9 mouse cellular contexts compared by ENCODE assay signal in the genomic region with DNA sequence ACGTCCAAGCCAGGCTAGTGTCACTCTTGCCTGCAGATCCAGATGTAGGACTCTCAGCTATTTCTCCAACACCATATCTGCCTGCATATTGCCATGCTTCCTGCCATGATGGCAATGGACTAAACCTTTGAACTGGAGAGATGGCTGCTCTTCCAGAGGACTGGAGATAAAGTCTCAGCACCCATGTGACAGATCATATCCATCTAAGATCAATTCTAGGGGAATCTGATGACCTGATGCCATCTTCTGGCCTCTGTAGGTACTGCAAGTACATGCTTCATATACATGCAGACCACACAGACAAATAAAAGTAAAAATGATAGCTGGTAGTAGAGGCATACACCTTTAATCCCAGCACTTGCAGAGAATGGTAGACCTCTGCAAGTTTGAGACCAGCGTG. TPM values are rescaled to one million over a fixed set of nuclear protein-coding genes. Genes with fewer than 3 reads are reported as not detected.
DNase-seq lines count a peak whose midpoint lies in the region; ATAC-seq and TF ChIP-seq lines count a peak whose summit lies in the region.
"Had no signal": no experiment of that assay in that cellular context is flagged by ENCODE, and none has a peak within 500 bp of the region (broad histone marks: within the 10 kb centered on the region; RNA-seq: fewer than 3 reads in every experiment).

No protein-coding gene starts in this region.

- no peak overlapping the region for H3K9ac ChIP-seq in CH12.LX (ENCODE audit: insufficient read depth, low read depth)
- H3K9ac ChIP-seq: embryonic facial prominence, embryonic 13.5 days; neural tube, embryonic 13.5 days had no signal

- peak; percentile 86 for TF ChIP-seq RAD21 in CH12.LX (IDR thresholded peaks at IDR 0.05; ENCODE audit: low read depth, low read length)

- H3K79me2 ChIP-seq in CH12.LX (replicated peaks; ENCODE audit: control insufficient read depth, extremely low read depth, insufficient read depth, poor library complexity, severe bottlenecking) = no peaks in the 10 kb centered on the region

- dilution Hi-C loops in CH12.LX (cut with MboI; ENCODE audit: extremely low pct_ligation_motif_present, extremely low pct_unique_long_range_greater_than_20kb, low sequenced_read_pairs) = no loop called here

- peaks cover 2% of the 10 kb centered on the region for H3K9me3 ChIP-seq in CH12.LX (replicated peaks; ENCODE audit: low read length)
- H3K9me3 ChIP-seq: embryonic facial prominence, embryonic 13.5 days; neural tube, embryonic 13.5 days had no signal

- no peak for TF ChIP-seq POLR2A in CH12.LX (IDR thresholded peaks at IDR 0.05; ENCODE audit: low read depth, low read length)

- no peak overlapping the region for H3K4me2 ChIP-seq in CH12.LX (ENCODE audit: insufficient read depth, low read depth, poor library complexity, severe bottlenecking)
- H3K4me2 ChIP-seq: embryonic facial prominence, embryonic 13.5 days; neural tube, embryonic 13.5 days had no signal

- peaks cover 7% of the 10 kb centered on the region for H3K27me3 ChIP-seq in CH12.LX (replicated peaks)
- H3K27me3 ChIP-seq: embryonic facial prominence, embryonic 13.5 days; neural tube, embryonic 13.5 days had no signal

- no peak for TF ChIP-seq EP300 in CH12.LX (IDR thresholded peaks at IDR 0.05; ENCODE audit: low read length)

- peak; percentile 32 for ATAC-seq in activated CD4-positive, CD25-positive, alpha-beta regulatory T cell, adult 4 months

- in situ Hi-C loops in CH12.LX (cut with MboI; ENCODE audit: low pct_ligation_motif_present, low pct_unique_long_range_greater_than_20kb, low sequenced_read_pairs) = no loop called here

- peak; percentile 61 for DNase-seq in kidney, adult 9 months
- no peak for DNase-seq in kidney, adult 11 months
- peak; percentile 55 for DNase-seq in CH12.LX (ENCODE audit: extremely low read depth)
- peak; percentile 41 to 56 for DNase-seq in kidney, postnatal 4 days
- peak; percentile 51 for DNase-seq in thymus, postnatal 0 days (ENCODE audit: low spot score)
- DNase-seq in cerebellum, adult 18-20 months = no peak

- H3K4me1 ChIP-seq in CH12.LX (ENCODE audit: control insufficient read depth in 1 of 2, insufficient read depth in 2 of 2) = no peaks in the 10 kb centered on the region
- H3K4me1 ChIP-seq: embryonic facial prominence, embryonic 13.5 days; neural tube, embryonic 13.5 days had no signal

- TF ChIP-seq CTCF in CH12.LX (conservative IDR thresholded peaks at IDR 0.05 in 1 of 2, IDR thresholded peaks at IDR 0.05 in 1 of 2; ENCODE audit: low read depth in 2 of 2, low read length in 2 of 2) = peak; percentile 33 to 83; a peak in 3 of 4 replicates

- no peak overlapping the region for H3K27ac ChIP-seq in CH12.LX (ENCODE audit: insufficient read depth, low read depth)
- H3K27ac ChIP-seq: embryonic facial prominence, embryonic 13.5 days; neural tube, embryonic 13.5 days had no signal

- H3K36me3 ChIP-seq in CH12.LX (replicated peaks in 1 of 2; ENCODE audit: control insufficient read depth in 1 of 2, insufficient read depth in 1 of 2, low read length in 1 of 2) = peaks cover 0 to 36% of the 10 kb centered on the region in 2 experiments

- H3K4me3 ChIP-seq in CH12.LX (replicated peaks in 1 of 3; ENCODE audit: low read depth in 2 of 3, low read length in 2 of 3, poor library complexity in 1 of 3) = no peak overlapping the region
- H3K4me3 ChIP-seq: embryonic facial prominence, embryonic 13.5 days; neural tube, embryonic 13.5 days had no signal

TF ChIP-seq in CH12.LX, 34 proteins besides CTCF, POLR2A, EP300 and RAD21:
- no peak for TF ChIP-seq GABPA (IDR thresholded peaks at IDR 0.05; ENCODE audit: insufficient replicate concordance, low read depth, low read length)
- TF ChIP-seq ZC3H11A (IDR thresholded peaks at IDR 0.05; ENCODE audit: low read depth, low read length) = peak; percentile 42; the same call in 1 of the 2 replicates
- TF ChIP-seq MEF2A (IDR thresholded peaks at IDR 0.05; ENCODE audit: borderline replicate concordance, low read depth, low read length) = no peak
- no peak for TF ChIP-seq MAZ (IDR thresholded peaks at IDR 0.05; ENCODE audit: low read depth, low read length)
- TF ChIP-seq SIN3A (IDR thresholded peaks at IDR 0.05; ENCODE audit: low read length) = no peak
- TF ChIP-seq JUN (IDR thresholded peaks at IDR 0.05; ENCODE audit: insufficient read depth, low read depth, low read length) = no peak
- no peak for TF ChIP-seq NELFE (IDR thresholded peaks at IDR 0.05; ENCODE audit: low read depth, low read length)
- TF ChIP-seq SMC3 (IDR thresholded peaks at IDR 0.05; ENCODE audit: low read depth, low read length) = peak; percentile 84
- TF ChIP-seq KAT2A (IDR thresholded peaks at IDR 0.05; ENCODE audit: insufficient replicate concordance, low read length) = no peak
- no peak for TF ChIP-seq MAX (IDR thresholded peaks at IDR 0.05; ENCODE audit: low read length)

RNA-seq across cellular contexts. Expression of a gene that starts 10.5 kb away (rescaled TPM):
- total RNA-seq in CH12.LX (2012; rRNA removed) (0.08 TPM in 1 of 2 replicates, not detected in the other), CH12.LX (2014; rRNA removed) (not detected in 2 replicates)
- 0.60 and 0.71 TPM in 2 replicates for polyA plus RNA-seq in CH12.LX (2012; ENCODE audit: insufficient read length, low read depth)
- polyA plus RNA-seq in activated CD4-positive, CD25-positive, alpha-beta regulatory T cell, adult 4 months (2017; shearing (Covaris generic)) = 1 to 10 TPM; 2.1 to 3.3 TPM
- polyA plus RNA-seq in thymus, postnatal 0 days (2015; fragmentation: Nextera tagmentation; extraction: Ambion mirVana) = 1.9 and 2.4 TPM in 2 replicates

RNA-seq across cellular contexts. Expression of a gene that starts 46.7 kb away (rescaled TPM):
- total RNA-seq in CH12.LX (2012; rRNA removed) = 3.8 and 3.9 TPM in 2 replicates
- 1.7 and 5.2 TPM in 2 replicates for total RNA-seq in CH12.LX (2014; rRNA removed)
- 7.6 and 8.7 TPM in 2 replicates for polyA plus RNA-seq in CH12.LX (2012; ENCODE audit: insufficient read length, low read depth)
- polyA plus RNA-seq in activated CD4-positive, CD25-positive, alpha-beta regulatory T cell, adult 4 months (2017; shearing (Covaris generic)) = 10 to 100 TPM; 14.7 to 16.2 TPM
- 3.5 and 3.7 TPM in 2 replicates for polyA plus RNA-seq in thymus, postnatal 0 days (2015; fragmentation: Nextera tagmentation; extraction: Ambion mirVana)

Comparison
In these comparisons a context has a peak if more than half of its experiments do, and no peak if none do; other contexts are left out.
1. DNase-seq: peak in kidney, adult 9 months (single experiment), CH12.LX (single experiment), kidney, postnatal 4 days (2 of 2) and thymus, postnatal 0 days (single experiment); none in kidney, adult 11 months (single experiment) and cerebellum, adult 18-20 months (0 of 2).